Mouse (Mus musculus): ENCODE measurements at regions not wholly inside any gene's neighbourhood (a gene's known extent, or its start where the extent isn't known, plus 50 kb on each side); places are given as distances from the start of the nearest gene placed in this dataset.
"Not testable (repeated sequence)": the region's sequence is repeated elsewhere in the genome, so short reads cannot be mapped to it uniquely, and the experiment has no call there.

- no peak for DNase-seq
Observed at GRCm38 (mm10) chr13:5628124-5628523, 233.2 kb upstream of the Klf6 start.

- no peak for DNase-seq
Observed at GRCm38 (mm10) chr13:5634960-5635359, 226.3 kb upstream of the Klf6 start.

- DNase-seq: no peak
Observed at GRCm38 (mm10) chr13:5641743-5642510, 219.4 kb upstream of the Klf6 start.

GRCm38 (mm10) chr13:5648276-5648675 lies 213.0 kb upstream of the Klf6 start:
- DNase-seq: no peak

- peak; percentile 4 for DNase-seq
Observed at GRCm38 (mm10) chr13:5657556-5657955, 203.7 kb upstream of the Klf6 start.

- no peak for DNase-seq
Observed at GRCm38 (mm10) chr13:5666235-5667007, 194.9 kb upstream of the Klf6 start.

- DNase-seq: no peak
Observed at GRCm38 (mm10) chr13:5675668-5676067, 185.6 kb upstream of the Klf6 start.

- DNase-seq: no peak
Observed at GRCm38 (mm10) chr13:5690124-5690523, 171.2 kb upstream of the Klf6 start.

GRCm38 (mm10) chr13:5690680-5691079 lies 170.6 kb upstream of the Klf6 start:
- DNase-seq: not testable (repeated sequence)

GRCm38 (mm10) chr13:5694626-5695025 lies 166.7 kb upstream of the Klf6 start:
- DNase-seq: no peak

- not testable (repeated sequence) for DNase-seq
Observed at GRCm38 (mm10) chr13:5695581-5695980, 165.7 kb upstream of the Klf6 start.

- no peak for DNase-seq
Observed at GRCm38 (mm10) chr13:5696377-5696776, 164.9 kb upstream of the Klf6 start.

GRCm38 (mm10) chr13:5697329-5697728 lies 164.0 kb upstream of the Klf6 start:
- DNase-seq: not testable (repeated sequence)

- DNase-seq: no peak
Observed at GRCm38 (mm10) chr13:5702071-5702470, 159.2 kb upstream of the Klf6 start.

GRCm38 (mm10) chr13:5704991-5705390 lies 156.3 kb upstream of the Klf6 start:
- no peak for DNase-seq

GRCm38 (mm10) chr13:5711646-5712045 lies 149.6 kb upstream of the Klf6 start:
- no peak for DNase-seq

GRCm38 (mm10) chr13:5713195-5713863 lies 148.0 kb upstream of the Klf6 start:
- DNase-seq: no peak

- no peak for DNase-seq
Observed at GRCm38 (mm10) chr13:5714191-5714591, 147.1 kb upstream of the Klf6 start.

GRCm38 (mm10) chr13:5714793-5715192 lies 146.5 kb upstream of the Klf6 start:
- DNase-seq: no peak

GRCm38 (mm10) chr13:5716749-5717148 lies 144.5 kb upstream of the Klf6 start:
- no peak for DNase-seq

- DNase-seq: no peak
Observed at GRCm38 (mm10) chr13:5723319-5723718, 138.0 kb upstream of the Klf6 start.

GRCm38 (mm10) chr13:5724364-5724763 lies 136.9 kb upstream of the Klf6 start:
- no peak for DNase-seq

- DNase-seq: no peak
Observed at GRCm38 (mm10) chr13:5725984-5726383, 135.3 kb upstream of the Klf6 start.

GRCm38 (mm10) chr13:5726446-5726845 lies 134.8 kb upstream of the Klf6 start:
- no peak for DNase-seq

All from retina, postnatal 1 day (tissue).